In genomic region chr14:121678445-121678844, GRCm38 (mm10) we compare ENCODE assay signal across 12 mouse cellular contexts.
DNase-seq lines count a peak whose midpoint lies in the region; ATAC-seq and TF ChIP-seq lines count a peak whose summit lies in the region.
"Had no signal": no experiment of that assay in that cellular context is flagged by ENCODE, and none has a peak within 500 bp of the region (broad histone marks: within the 10 kb centered on the region; RNA-seq: fewer than 3 reads in every experiment).

No protein-coding gene starts in this region.

- no peak overlapping the region for H3K27ac ChIP-seq in forebrain, postnatal 0 days (ENCODE audit: low read depth, low read length)
- no peak overlapping the region for H3K27ac ChIP-seq in forebrain, embryonic 11.5 days (ENCODE audit: low read depth, low read length)
- peak overlapping the region; percentile 29; the same call in 1 of the 2 replicates for H3K27ac ChIP-seq in kidney, adult 2 months (ENCODE audit: insufficient read depth, low read depth, low read length)
- H3K27ac ChIP-seq in embryonic facial prominence, embryonic 15.5 days (replicated peaks) = peak overlapping the region; percentile 55; the same call in 1 of the 2 replicates
- H3K27ac ChIP-seq in limb, embryonic 15.5 days = peak overlapping the region; percentile 44; the same call in 1 of the 2 replicates

- H3K4me1 ChIP-seq in forebrain, postnatal 0 days (ENCODE audit: insufficient read depth) = no peaks in the 10 kb centered on the region
- H3K4me1 ChIP-seq in forebrain, embryonic 11.5 days (replicated peaks; ENCODE audit: control insufficient read depth, insufficient read depth, low read length) = 0 out of 2 replicates have a peak, but pooled peaks cover 3% of the 10 kb centered on the region
- H3K4me1 ChIP-seq in kidney, adult 2 months (ENCODE audit: control insufficient read depth, insufficient read depth, low read length) = peaks cover 21% of the 10 kb centered on the region
- peaks cover 41% of the 10 kb centered on the region for H3K4me1 ChIP-seq in embryonic facial prominence, embryonic 15.5 days
- H3K4me1 ChIP-seq in limb, embryonic 15.5 days = peaks cover 36% of the 10 kb centered on the region

- ATAC-seq in forebrain, postnatal 0 days = 0 out of 2 replicates have a peak, but pooled peaks have one; percentile 23
- no peak for ATAC-seq in forebrain, embryonic 11.5 days (replicated peaks; ENCODE audit: low FRiP score)
- ATAC-seq in embryonic facial prominence, embryonic 15.5 days (ENCODE audit: insufficient number of reproducible peaks, low FRiP score, low TSS enrichment, low read depth) = no peak
- no peak for ATAC-seq in limb, embryonic 15.5 days (ENCODE audit: insufficient number of reproducible peaks, low FRiP score, low TSS enrichment, low read depth)
- ATAC-seq: forebrain, embryonic 16.5 days; liver, postnatal 0 days; midbrain, embryonic 16.5 days had no signal

- H3K4me2 ChIP-seq in forebrain, postnatal 0 days (ENCODE audit: low read depth) = no peak overlapping the region
- H3K4me2 ChIP-seq in forebrain, embryonic 11.5 days (ENCODE audit: low read depth, low read length, severe bottlenecking) = no peak overlapping the region
- H3K4me2 ChIP-seq in embryonic facial prominence, embryonic 15.5 days (replicated peaks) = no peak overlapping the region
- no peak overlapping the region for H3K4me2 ChIP-seq in limb, embryonic 15.5 days

- TF ChIP-seq CTCF in forebrain, postnatal 0 days (IDR thresholded peaks at IDR 0.05; ENCODE audit: low read depth) = no peak
- no peak for TF ChIP-seq CTCF in kidney, adult 2 months (conservative IDR thresholded peaks at IDR 0.05; ENCODE audit: insufficient read depth, insufficient read length, low read depth, low read length)

- no peak for DNase-seq in forebrain, postnatal 0 days
- DNase-seq in forebrain, embryonic 11.5 days (ENCODE audit: low spot score) = no peak
- peak; percentile 58 for DNase-seq in kidney, adult 2 months
- no peak for DNase-seq in kidney, adult 8-10 months
- DNase-seq in thymus, postnatal 36 days = no peak
- no peak for DNase-seq in liver
- DNase-seq: cerebellum, adult 9-10 months; liver, postnatal 0 days had no signal

- no peak overlapping the region for H3K4me3 ChIP-seq in forebrain, postnatal 0 days (ENCODE audit: low read depth, low read length)
- H3K4me3 ChIP-seq in forebrain, embryonic 11.5 days (ENCODE audit: low read depth, low read length) = no peak overlapping the region
- no peak overlapping the region for H3K4me3 ChIP-seq in kidney, adult 2 months (ENCODE audit: insufficient read depth, low read depth, low read length)
- H3K4me3 ChIP-seq in embryonic facial prominence, embryonic 15.5 days (replicated peaks) = no peak overlapping the region
- H3K4me3 ChIP-seq in limb, embryonic 15.5 days = no peak overlapping the region

- peaks cover 5% of the 10 kb centered on the region for H3K36me3 ChIP-seq in forebrain, postnatal 0 days (ENCODE audit: insufficient read depth)
- H3K36me3 ChIP-seq in forebrain, embryonic 11.5 days (ENCODE audit: control insufficient read depth, insufficient read depth, low read length) = no peaks in the 10 kb centered on the region
- H3K36me3 ChIP-seq in kidney, adult 2 months (ENCODE audit: control insufficient read depth, insufficient read depth, low read length) = no peaks in the 10 kb centered on the region
- no peaks in the 10 kb centered on the region for H3K36me3 ChIP-seq in embryonic facial prominence, embryonic 15.5 days
- H3K36me3 ChIP-seq in limb, embryonic 15.5 days = no peaks in the 10 kb centered on the region

- H3K9me3 ChIP-seq in forebrain, postnatal 0 days (ENCODE audit: low read length) = no peaks in the 10 kb centered on the region
- H3K9me3 ChIP-seq in forebrain, embryonic 11.5 days (ENCODE audit: control insufficient read depth, low read length) = no peaks in the 10 kb centered on the region
- H3K9me3 ChIP-seq in embryonic facial prominence, embryonic 15.5 days (replicated peaks) = no peaks in the 10 kb centered on the region
- no peaks in the 10 kb centered on the region for H3K9me3 ChIP-seq in limb, embryonic 15.5 days

- H3K9ac ChIP-seq in forebrain, postnatal 0 days = no peak overlapping the region
- no peak overlapping the region for H3K9ac ChIP-seq in forebrain, embryonic 11.5 days (ENCODE audit: low read length)
- H3K9ac ChIP-seq in embryonic facial prominence, embryonic 15.5 days = no peak overlapping the region
- H3K9ac ChIP-seq in limb, embryonic 15.5 days = no peak overlapping the region
- H3K9ac ChIP-seq: liver, postnatal 0 days had no signal

- H3K27me3 ChIP-seq in forebrain, postnatal 0 days (ENCODE audit: insufficient read depth, low read length) = no peaks in the 10 kb centered on the region
- no peaks in the 10 kb centered on the region for H3K27me3 ChIP-seq in forebrain, embryonic 11.5 days (ENCODE audit: control insufficient read depth, insufficient read depth, low read length)
- H3K27me3 ChIP-seq in kidney, adult 2 months (replicated peaks; ENCODE audit: control insufficient read depth, insufficient read depth, low read length) = no peaks in the 10 kb centered on the region
- H3K27me3 ChIP-seq in embryonic facial prominence, embryonic 15.5 days = no peaks in the 10 kb centered on the region
- H3K27me3 ChIP-seq in limb, embryonic 15.5 days = no peaks in the 10 kb centered on the region

- WGBS in forebrain, postnatal 0 days = 66% methylated on average over 10 of the region's 10 CpGs
- WGBS in forebrain, embryonic 11.5 days = 80% methylated on average over 10 of the region's 10 CpGs
- 50% methylated on average over 10 of the region's 10 CpGs for WGBS in kidney, adult 2 months
- WGBS in embryonic facial prominence, embryonic 15.5 days = 36% methylated on average over 10 of the region's 10 CpGs
- 31% methylated on average over 10 of the region's 10 CpGs for WGBS in limb, embryonic 15.5 days

- no peak for TF ChIP-seq POLR2A in kidney, adult 2 months (IDR thresholded peaks at IDR 0.05; ENCODE audit: low read depth, low read length)

Comparison
In these comparisons a context has a peak if more than half of its experiments do, and no peak if none do; other contexts are left out.
1. H3K27ac ChIP-seq: peak in kidney, adult 2 months (single experiment), embryonic facial prominence, embryonic 15.5 days (single experiment) and limb, embryonic 15.5 days (single experiment); none in forebrain, postnatal 0 days (single experiment) and forebrain, embryonic 11.5 days (single experiment).